Mouse (Mus musculus) E14TG2a.4 (cell line): ENCODE data around the gene 4921539E11Rik.

ENCODE experiments used
- H3K27me3 ChIP-seq: 2 replicates; pipeline ENCODE4 v1.6.1; 2014; ENCODE audit warnings: low read length, control low read depth; ENCODE audit not compliant: insufficient read depth
- H3K36me3 ChIP-seq: 2 replicates; pipeline ENCODE4 v1.6.1; 2014; ENCODE audit warnings: low read length, control low read depth; ENCODE audit not compliant: insufficient read depth
- H3K4me1 ChIP-seq: replicated peaks from 2 replicates; pipeline ENCODE4 v1.6.1; 2014; ENCODE audit warnings: low read depth, low read length, control low read depth
- H3K4me3 ChIP-seq: replicated peaks from 2 replicates; pipeline ENCODE4 v1.5.1; 2014; ENCODE audit warnings: mild to moderate bottlenecking, low read length
- H3K9me3 ChIP-seq: 2 replicates; pipeline ENCODE4 v1.6.1; 2014; ENCODE audit warnings: low read length, control low read depth
- CTCF ChIP-seq: conservative IDR thresholded peaks from 2 replicates; pipeline ENCODE4 v1.5.1; 2014; ENCODE audit warnings: low read length
- NANOG ChIP-seq: IDR thresholded peaks from 2 replicates; pipeline ENCODE4 v1.6.1; 2014; ENCODE audit warnings: borderline replicate concordance, low read length, mixed read lengths
- POU5F1 ChIP-seq: IDR thresholded peaks from 2 replicates; pipeline ENCODE4 v1.6.1; 2014; ENCODE audit warnings: low read length, borderline replicate concordance

4921539E11Rik gene

DNA sequence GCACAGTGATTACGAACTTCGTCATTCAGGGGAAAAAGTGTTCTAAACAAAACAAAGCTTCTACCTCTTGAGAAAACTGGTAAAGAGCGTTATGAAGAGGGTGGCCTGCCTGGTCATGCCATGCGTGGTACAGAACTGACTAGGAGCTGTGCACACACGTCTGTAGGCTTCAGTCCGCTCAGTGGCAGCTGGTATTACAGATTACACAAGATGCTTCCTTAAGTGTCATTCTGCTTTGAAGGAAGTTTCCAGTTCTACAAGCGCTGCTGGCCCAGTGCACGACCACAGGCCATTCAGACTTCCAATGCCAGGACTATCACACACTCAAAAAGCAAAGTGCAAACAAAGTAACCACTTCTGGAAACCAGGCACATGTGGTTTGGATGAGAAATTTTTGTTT lies 93.3 kb downstream of the 4921539E11Rik start:
- H3K36me3 ChIP-seq, result peaks cover 27% of the 10 kb centered on the region
- no peak overlapping the region for H3K4me3 ChIP-seq
- TF ChIP-seq NANOG, result no peak
- no peak for TF ChIP-seq POU5F1
- TF ChIP-seq CTCF, result no peak
- H3K9me3 ChIP-seq, result peaks cover 4% of the 10 kb centered on the region; the same call in 1 of the 2 replicates
- H3K27me3 ChIP-seq, result no peaks in the 10 kb centered on the region
- peaks cover 23% of the 10 kb centered on the region for H3K4me1 ChIP-seq

DNA sequence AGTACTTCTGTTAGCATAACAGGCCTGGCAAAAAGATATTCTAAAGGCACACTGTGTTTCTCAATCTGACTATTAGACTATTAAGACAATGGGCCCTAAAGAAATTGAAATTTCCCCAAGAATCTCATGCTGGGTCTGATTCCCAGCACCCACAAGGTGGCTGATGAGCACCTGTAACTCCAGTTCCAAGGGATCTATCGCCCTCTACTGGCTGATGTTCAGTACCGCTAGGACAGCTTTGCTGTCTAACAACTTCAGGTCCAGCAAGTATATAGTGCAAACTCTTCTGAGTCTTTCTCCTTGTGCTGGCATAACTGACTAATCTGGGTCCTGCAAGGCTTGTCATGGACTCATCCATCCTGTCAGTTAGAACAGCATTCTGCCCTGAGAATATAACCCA lies 98.2 kb downstream of the 4921539E11Rik start:
- Histone ChIP-seq H3K9me3 (peaks cover 14% of the 10 kb centered on the region), H3K4me1 (no peaks in the 10 kb centered on the region), H3K27me3 (no peaks in the 10 kb centered on the region), H3K36me3 (peaks cover 30% of the 10 kb centered on the region; the same call in 1 of the 2 replicates), H3K4me3 (no peak overlapping the region)
- no peak for TF ChIP-seq NANOG
- TF ChIP-seq CTCF, result peak; percentile 49
- TF ChIP-seq POU5F1, result no peak

DNA sequence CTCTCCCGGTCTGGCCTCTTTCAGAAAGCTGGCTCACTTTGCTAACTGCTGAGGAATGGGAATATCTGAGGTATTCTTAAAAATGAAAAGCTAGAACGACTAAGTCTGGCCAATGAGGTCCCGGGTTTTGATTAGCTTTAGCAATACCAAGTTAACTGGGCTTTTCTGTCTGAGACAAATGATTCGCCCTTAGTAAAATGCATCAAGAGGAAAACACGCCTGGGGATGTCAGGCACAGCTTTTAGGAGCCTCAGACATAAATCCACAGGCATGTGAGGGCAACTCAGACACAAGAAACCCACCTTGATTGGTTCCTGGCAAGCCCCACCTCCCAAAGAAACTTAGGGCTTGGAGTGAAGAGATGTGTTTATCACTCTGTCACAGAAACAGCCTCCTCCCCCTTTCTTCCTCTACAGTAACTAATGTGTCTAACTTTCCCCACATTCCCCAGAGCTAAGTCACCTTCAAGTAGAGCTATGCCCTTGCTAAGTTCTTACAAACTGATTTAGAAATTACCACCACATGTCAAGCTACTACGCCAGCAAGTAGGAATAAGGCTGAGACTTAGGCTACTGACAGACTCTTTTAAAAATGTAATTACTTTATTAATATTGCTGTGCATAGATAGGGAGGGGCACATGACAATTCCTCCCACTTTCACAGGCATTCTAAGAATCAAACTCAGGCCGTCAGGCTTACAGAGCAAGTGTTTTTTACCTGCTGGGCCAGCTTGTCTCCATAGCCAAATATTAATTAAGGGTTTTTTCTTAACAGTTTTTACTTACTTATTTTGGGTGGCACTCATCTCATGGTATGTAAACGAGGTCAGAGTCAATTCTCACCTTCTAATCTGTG lies 101.7 kb downstream of the 4921539E11Rik start:
- peaks cover 14% of the 10 kb centered on the region for H3K9me3 ChIP-seq
- TF ChIP-seq CTCF (no peak), NANOG (no peak), POU5F1 (no peak)
- no peaks in the 10 kb centered on the region for H3K27me3 ChIP-seq
- no peaks in the 10 kb centered on the region for H3K4me1 ChIP-seq
- H3K36me3 ChIP-seq, result peaks cover 27% of the 10 kb centered on the region
- no peak overlapping the region for H3K4me3 ChIP-seq
